Mouse (Mus musculus) layer of hippocampus, postnatal 10 days (tissue): Measurements from ENCODE around the gene Icam1. TPM values are rescaled to one million over a fixed set of nuclear protein-coding genes. Genes with fewer than 3 reads are reported as not detected.
"Not testable (repeated sequence)": the region's sequence is repeated elsewhere in the genome, so short reads cannot be mapped to it uniquely, and the experiment has no call there.

Experiments used
- DNase-seq, 2 experiments: peaks; one replicate each; pipeline ENCODE4 v3.0.0; 2021; ENCODE audit warnings: low spot score in 2 of 2
- total RNA-seq, 2 experiments: library from RNA; stranded (reverse); gene quantifications; 2 replicates each; pipeline ENCODE4 v1.2.3; 2021

Icam1 gene
- total RNA-seq, 2 experiments from 2014 or later: 3.0 to 3.9 TPM

DNA sequence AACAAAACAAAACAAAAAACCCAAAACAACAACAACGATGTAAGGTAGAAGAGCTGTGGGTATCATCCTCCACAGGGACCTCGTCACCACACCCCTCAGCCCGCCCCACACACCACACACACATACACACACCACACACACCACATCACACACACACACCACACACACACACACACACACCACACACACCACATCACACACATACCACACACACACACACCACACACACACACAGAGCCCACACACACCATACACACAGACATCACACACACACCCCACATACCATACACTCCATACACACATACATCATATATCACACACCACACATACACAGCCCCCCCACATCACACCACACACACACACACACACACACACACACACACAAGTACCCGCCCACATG, 24.2 kb upstream of the Icam1 start:
- DNase-seq: no peak

DNA sequence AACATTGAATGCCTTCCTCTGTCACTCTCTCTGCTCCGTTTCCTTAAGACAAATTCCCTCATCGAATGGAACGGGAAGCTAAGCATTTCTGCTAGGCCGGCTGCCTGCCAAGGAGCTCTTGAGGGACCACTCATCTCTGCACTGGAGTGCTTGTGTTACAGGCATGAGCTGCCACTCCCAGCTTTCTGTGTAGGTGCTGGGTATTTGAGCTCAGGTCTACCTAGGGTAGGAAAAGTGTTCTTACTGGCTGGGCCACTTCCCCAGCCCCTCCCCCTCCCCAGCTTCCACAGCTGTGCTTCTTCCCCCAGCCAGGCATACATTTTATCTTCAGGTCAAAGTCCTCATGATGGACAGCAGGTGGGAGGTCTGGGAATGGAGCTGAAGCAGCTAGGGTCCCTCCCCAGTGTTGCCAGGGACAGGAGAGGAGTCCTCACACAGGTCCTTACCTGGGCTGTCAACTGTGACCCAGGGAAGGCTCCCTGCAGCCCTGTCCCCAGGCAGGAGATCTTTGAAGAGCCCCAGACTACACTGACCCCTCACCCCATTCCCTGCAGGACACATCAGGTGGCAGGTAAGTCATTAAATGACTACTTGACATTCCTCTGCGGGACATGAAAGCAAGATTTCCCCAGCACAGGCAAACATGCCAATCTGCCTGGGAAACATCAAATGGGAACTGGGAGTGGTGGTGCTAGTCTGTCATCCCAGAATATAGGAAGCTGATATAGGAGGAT, 22.5 kb upstream of the Icam1 start:
- no peak for DNase-seq

DNA sequence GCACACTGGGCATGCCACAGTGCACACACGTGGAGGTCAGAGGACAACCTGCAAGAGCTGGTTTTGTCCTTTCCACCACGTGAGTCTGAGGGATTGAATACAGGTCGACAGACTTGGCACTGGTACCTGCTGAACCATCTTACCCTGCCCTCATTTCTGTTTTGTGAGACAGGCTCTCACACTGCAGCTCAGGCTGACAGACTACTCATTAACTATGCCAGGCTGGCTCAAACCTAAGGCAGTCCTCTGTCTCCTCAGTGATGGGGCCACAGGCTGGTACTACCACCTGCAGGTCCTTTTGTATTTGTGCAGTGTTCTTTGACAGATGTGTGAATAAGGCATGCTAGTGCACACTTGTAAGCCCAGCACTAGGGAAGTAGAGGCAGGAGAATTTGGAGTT, 20.7 kb upstream of the Icam1 start:
- no peak for DNase-seq

DNA sequence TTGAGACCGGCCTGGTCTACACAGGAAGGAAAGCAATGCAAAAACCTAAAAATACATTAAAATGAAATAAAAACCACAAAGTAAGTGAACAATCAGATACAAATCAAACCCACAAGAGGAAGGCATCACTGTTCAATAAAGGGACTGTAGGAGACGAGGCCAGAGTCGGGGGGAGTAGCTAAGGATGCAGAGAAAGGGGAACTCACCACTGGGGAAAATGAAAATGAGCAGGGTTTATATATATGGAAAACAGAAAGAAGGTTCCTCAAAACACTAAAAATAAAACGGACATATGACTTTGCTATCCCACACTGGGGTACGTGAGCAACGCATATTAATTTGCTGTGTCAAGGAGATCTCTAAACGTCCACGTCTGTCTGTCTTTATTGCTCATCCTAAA, 18.7 kb upstream of the Icam1 start:
- no peak for DNase-seq

DNA sequence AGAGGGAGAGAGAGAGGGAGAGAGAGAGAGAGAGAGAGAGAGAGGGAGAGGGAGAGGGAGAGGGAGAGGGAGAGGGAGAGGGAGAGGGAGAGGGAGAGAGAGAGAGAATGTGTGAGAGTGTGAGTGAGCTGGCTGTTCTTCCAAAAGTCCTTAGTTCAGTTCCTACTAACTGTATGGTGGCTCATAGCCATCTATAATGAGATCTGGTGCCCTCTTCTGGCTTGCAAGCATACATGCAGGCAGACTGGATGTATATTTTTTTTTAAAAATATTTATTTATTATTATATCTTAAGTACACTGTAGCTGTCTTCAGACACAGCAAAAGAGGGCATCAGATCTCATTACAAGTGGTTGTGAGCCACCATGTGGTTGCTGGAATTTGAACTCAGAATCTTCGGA, 17.4 kb upstream of the Icam1 start:
- DNase-seq: not testable (repeated sequence)

DNA sequence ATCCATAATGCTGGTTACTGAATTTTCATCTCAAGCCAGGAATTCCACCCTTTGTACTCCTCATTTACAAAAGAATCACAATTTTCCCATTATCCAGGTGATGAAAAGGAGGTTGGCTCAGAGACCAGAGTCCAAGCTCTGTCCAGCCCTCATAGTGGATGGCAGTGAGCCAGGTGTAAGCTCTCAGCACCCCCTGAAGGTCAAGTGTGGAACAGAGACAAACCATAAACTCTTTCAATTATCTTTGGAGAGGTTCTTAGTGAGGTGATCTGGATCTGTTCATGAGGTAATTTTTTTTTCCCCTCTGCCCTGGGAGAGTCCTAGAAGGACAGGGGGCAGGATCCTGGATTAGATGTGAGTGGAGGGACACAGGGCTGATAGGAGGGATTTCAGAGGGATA, 15.0 kb upstream of the Icam1 start:
- DNase-seq: no peak

DNA sequence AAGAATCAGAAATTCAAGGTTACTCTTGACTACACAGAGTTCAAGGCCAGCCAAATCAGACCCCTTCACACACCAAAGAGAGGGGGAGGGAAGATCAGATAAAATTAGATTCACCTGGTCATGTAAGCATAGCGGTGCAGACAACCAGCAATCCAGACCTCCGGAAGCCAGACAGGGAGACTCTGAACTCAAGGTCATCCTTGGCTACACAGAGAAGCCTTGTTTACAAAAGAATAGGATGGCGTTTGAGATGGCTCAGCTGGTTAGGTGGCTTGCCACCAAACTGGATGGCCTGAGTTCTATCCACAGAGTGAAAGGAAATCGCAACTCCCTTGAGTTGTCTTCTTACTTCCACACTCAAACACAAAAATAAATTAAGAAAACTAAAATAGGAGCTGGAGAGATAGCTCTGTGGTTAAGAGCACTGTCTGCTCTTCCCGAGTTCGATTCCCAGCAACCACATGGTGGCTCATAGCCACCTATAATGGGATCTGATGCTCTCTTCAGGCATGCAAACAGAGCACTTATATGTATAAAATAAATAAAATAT, 14.1 kb upstream of the Icam1 start:
- no peak for DNase-seq

DNA sequence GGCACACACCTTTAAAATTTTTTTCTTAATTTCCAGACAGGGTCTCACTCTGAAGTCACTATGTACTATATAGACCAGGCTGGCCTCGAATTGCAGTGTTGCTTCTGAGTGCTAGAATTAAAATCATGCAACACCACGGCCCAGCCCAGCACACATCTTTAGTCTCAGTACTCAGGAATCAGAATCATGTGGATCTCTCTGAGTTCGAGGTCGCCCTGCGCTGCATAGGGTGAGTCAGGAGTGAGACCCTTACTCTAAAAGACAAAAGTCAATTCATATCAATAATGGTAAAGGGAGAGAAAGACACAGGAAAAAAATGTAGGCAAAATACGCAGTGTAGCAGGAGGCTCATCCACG, 13.5 kb upstream of the Icam1 start:
- no peak for DNase-seq

DNA sequence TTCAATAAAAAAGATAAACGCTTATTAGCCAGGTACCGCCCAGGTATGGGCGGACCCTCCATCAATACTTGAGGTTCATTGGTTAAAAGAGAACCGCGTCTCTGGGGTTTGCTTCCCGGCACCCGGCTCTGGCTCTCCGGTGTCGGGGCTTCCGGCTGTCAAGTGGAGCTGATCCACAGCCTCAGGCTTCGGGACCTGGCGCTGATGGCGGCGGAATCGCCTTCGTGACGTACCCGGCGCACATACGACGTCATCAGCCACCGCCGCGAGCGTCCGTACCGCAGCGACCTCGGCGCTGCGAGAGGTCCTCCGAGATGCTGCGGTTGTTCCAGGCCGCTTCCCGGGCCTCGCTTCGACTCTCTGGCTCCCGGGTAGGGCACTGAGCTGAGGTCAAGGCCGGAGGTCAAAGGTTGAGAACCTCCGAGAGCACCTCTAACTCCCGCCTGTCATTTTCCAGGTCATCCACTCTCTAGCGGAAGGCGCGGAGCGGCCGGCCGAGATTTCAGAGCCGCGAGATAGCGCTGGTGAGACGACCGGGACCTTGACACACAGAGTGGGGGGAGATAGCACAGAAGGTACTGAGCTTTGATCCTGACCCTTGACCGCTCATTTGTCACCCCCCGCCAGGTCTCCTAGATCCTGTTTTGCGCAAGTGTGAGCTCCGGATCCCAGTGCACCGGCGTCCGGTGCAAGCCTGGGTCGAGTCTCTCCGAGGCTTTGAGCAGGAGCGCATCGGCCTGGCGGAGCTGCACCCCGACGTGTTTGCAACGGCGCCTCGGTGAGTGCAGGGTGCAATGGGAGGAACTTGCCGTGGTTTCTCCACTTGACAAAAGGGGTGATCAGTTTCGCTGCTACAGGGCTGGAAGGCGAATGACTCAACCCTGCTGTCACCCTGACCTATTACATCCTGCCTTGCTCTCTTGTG, 12.9 kb upstream of the Icam1 start, which contains the start of gene Mrpl4:
TSS of gene Mrpl4 (plus strand) at position 112 of the 925 bp plus-strand sequence.
- peak; percentile 91 to 94 for DNase-seq

DNA sequence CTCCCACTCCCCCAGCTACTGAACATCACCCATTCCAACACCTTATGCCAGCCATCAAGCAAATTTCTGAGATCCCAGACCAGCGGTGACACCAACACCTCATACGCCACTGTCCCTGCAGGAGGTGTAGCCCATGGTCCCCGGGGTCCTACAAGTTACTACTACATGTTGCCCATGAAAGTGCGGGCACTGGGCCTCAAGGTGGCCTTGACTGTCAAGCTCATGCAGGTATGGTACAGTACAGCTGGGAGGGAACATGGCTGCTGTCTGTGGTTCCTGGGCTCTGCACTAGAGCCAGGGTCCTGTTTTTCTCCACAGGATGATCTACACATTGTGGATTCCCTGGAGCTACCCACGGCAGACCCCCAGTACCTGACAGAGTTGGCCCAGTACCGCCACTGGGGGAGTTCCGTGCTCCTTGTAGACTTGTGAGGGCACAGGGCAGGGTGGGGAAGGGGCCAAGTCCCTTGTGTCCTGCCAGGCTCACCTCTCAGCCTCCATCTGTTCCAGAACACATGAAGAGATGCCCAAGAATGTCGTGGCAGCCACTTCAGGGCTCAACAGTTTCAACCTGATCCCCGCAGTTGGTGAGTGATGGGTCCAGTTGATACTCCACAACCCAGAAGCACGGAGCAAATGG, 8.4 kb upstream of the Icam1 start:
- no peak for DNase-seq

DNA sequence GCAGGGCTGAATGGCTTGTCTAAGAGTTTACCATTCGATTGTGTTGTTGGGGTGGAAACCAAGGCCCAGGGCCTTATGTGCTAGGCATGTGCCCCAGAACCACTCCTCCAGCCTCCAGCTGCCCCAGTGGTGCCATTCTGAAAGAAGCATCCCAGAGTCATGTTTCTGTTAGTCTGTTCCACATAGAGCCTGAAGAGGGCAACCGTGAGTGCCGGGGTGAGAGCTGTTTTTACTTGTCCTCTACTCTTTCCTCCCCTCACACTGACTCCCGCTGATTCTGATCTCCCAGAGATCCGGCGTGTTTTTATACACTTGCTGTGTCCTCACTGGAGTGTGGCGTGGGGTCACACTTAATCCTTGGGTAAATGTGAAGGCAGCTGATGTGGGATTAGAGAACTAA, 7.8 kb upstream of the Icam1 start:
- DNase-seq: no peak

DNA sequence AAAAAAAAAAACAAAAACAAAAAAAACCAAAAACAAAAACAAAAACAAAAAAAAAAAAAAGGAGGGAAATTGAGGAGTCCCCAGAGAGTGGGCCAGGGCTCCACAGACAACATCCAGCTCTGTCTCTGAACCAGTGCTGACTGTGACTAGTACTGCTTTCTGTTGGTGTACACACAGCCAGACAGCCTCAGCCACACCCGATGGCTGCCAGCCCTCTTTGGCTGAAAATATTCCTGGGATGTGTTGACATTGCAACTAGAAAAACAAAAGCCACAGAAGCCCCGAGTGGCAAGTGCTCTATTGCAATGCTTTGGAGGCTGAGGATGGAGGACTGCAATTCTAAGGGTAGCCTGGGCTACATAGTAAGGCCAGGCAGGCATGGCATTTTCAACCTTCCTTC, 5.4 kb upstream of the Icam1 start:
- no peak for DNase-seq

DNA sequence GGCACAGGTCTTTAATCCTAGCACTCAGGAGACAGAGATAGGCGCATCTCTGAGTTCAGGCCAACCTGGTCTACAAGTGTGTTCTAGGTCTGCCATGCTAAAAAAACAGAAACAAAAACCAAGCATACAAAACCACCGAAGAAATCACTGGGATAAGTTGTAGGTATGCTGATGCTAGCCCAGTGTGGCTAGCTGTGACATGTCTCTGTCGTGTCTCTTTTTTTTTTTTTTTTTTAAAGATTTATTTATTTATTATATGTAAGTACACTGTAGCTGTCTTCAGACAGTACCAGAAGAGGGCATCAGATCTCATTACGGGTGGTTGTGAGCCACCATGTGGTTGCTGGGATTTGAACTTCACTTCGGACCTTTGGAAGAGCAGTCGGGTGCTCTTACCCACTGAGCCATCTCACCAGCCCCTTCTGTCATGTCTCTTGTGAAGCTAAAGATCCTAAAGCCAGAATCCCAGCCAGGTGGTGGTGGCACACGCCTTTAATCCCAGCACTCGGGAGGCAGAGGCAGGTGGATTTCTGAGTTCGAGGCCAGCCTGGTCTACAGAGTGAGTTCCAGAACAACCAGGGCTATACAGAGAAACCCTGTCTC, 4.7 kb upstream of the Icam1 start:
- DNase-seq: not testable (repeated sequence)

DNA sequence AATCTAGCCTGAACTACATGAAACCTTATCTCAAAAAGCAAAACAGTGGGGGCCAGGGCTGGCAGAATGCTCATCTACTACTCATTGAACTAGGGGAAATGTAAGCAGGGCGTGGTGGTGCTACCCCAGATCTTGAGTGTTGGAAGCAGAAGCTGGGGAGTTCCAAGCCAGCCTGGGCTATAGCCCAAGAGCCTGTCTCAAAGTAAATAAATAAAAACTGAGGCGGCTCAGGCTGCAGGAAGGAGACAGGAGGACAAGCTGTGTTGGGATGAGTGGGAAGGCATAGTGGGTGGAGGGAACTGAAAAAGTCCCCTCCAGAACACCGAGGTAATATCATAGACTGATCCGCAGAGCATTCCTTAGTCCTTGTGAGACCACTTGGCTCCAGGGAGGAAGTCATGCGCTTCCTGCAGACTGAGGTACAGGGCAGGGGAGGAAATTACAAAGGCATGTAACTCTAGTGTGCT, 3.9 kb upstream of the Icam1 start:
- no peak for DNase-seq

DNA sequence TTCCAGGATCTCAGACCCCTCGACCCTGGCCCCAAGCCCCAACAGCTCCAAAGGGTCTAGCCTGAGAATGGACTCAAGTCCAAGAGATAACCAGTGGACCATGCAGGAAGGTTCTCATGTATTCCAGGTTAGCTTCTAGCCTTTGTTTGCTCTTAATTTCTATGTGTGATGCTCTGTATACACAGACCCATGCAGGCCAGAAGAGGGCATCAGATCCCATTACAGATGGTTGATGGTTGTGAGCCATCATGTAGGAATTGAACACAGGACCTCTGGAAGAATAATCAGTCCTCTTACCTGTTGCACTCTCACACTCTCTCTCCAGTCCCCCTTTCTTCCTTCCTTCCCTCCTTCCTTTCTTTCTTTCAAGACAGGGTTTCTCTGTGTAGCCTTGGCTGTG, 3.4 kb upstream of the Icam1 start:
- DNase-seq: no peak

DNA sequence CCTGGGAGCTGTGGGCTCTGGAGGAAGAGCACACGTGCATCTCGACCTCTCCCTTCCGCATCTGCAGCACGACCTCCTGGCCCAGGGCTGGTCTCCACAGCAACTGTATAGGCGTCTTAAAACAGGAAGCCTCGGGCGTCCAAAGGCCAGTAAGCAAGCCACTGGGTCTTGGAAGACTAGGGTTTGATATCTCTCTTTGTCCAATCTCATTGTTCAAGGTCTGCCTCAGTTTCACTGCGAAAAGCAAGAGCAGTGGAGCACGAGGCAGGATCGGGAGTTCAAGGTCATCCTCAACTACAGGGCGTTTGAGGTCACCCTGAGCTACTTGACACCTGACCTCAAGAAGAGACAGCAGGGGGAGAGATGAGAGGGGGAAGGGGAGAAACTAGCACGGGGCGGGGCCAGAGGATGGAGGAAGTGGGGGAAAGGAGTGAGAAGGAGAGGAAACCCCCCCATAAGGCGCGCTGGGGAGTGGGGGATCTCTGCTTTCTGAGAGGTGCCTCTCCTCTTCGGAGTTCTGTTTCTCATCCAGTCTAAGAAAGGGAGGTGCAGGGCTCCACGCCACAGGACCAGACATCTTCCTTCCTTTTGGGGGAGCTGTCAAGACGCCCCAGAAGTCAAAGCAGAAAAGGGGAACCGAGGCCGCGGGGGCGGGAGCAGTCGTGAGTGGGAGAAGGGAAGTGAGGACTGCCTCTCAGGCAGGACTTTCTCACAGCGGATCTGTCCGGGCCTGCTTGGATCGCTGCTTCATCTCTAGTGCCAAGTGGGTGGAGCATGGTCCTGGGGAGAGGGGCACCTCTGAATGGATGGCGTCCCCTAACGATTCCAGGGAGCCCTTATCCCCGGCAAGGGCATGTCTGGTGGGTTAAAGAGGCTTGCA, 854 bp upstream of the Icam1 start:
- peak; percentile 47 to 55 for DNase-seq

DNA sequence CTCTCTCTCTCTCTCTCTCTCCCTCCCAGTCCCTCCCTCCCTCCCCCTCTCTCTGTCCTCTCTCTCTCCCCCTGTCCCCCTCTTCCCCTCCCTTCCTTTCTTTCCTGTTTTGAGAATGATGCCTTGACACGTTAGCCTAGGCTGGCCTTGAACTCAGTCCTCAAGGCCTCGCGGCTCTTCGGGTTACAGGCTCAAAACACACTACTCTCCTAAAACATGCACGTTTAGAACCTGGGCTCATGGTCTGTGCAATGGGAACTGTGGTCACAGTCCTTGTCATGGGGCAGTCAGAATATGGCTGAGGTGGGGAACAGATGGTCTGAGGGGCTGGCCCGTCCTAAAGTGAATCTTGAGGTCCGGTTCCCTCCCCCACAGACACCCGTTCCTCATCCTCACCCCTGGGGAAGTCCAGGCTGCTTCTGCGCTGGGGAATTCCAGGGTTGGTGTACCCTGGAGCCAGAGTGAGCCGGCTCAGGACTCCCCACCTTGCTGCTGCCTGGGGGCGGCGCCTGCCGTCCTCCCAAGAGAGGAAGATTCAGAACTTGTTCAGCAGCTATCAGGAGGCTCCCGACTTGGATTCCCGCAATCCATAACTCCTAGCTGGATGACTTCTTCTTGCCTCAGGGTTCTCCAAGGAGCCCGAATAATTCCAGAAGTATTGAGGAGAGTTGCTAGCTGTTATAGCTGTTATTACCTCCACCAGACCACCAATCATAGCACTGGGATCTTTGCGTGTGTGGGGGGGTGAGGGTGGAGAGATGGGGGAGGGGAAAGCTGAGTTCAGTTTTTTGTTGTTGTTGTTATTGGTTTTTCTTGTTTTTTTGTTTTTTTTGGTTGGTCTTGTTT, 769 bp downstream of the Icam1 start:
- DNase-seq: no peak

DNA sequence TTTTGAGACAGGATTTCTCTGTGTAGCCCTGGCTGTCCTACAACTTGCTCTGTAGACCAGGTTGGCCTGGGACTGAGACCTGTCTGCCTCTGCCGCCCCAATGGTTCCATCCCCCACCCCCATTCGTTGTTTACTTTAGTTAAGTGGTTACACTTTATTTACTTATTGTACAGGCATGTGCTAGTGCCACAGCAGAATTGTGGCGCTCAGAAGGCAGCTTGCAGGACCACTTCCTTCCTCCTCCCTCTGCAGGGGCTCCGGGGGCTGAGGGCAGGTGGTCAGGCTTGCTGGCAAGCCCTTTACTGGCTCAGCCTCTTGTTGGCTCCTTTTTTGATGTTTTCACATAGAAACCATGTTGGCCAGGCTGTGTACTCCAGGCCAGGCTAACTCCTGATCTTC, 1.4 kb downstream of the Icam1 start:
- no peak for DNase-seq

DNA sequence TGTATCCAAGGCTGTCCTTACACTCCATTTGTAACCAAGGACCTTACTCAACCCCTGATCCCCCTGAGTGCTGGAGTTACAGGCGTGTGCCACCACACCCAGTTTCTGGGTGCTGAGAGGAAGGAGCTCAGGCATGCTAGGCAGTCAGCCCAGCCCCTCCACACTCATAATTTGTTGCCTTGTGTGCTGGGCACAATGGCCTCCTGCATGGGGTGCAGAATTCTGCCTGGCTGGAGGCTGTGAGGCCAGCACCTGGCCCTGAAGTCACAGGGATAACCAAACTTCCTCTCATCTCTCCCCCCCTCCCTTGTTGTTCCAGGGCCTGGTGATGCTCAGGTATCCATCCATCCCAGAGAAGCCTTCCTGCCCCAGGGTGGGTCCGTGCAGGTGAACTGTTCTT, 2.8 kb downstream of the Icam1 start:
- no peak for DNase-seq
